Mouse (Mus musculus) embryonic facial prominence, embryonic 11.5 days (tissue): ENCODE results near the gene Folr1. TPM values are rescaled to one million over a fixed set of nuclear protein-coding genes. Genes with fewer than 3 reads are reported as not detected.
A peak's percentile ranks its signal among the peaks of the same experiment; 100 is the strongest.

Experiments
- ATAC-seq: fragments of 200-750 bp; cut with Nextera tagmentation; replicated peaks from 2 replicates; pipeline ENCODE4 v1.8.0; 2017; ENCODE audit warnings: low read depth; ENCODE audit not compliant: insufficient number of reproducible peaks, low FRiP score, low TSS enrichment
- DNase-seq: peaks from one replicate; pipeline ENCODE4 v3.0.0-alpha.2; 2015; ENCODE audit warnings: low spot score
- H3K27ac ChIP-seq: fragments of 300-500 bp; sonication (generic); replicated peaks from 2 replicates; pipeline ENCODE4 v1.5.1; 2014; ENCODE audit warnings: mild to moderate bottlenecking, low read depth, low read length, control low read depth
- H3K27me3 ChIP-seq: fragments of 300-500 bp; sonication (generic); 2 replicates; pipeline ENCODE4 v1.6.1; 2014; ENCODE audit warnings: mild to moderate bottlenecking, low read length, moderate library complexity, mixed read lengths; ENCODE audit not compliant: control insufficient read depth, insufficient read depth
- H3K36me3 ChIP-seq: fragments of 300-500 bp; sonication (generic); replicated peaks from 2 replicates; pipeline ENCODE4 v1.6.1; 2014; ENCODE audit warnings: low read depth, mild to moderate bottlenecking, low read length, moderate library complexity, mixed read lengths; ENCODE audit not compliant: control insufficient read depth, insufficient read depth
- H3K4me1 ChIP-seq: fragments of 300-500 bp; sonication (generic); 2 replicates; pipeline ENCODE4 v1.6.1; 2014; ENCODE audit warnings: low read length, mixed read lengths; ENCODE audit not compliant: control insufficient read depth, insufficient read depth
- H3K4me2 ChIP-seq: fragments of 300-500 bp; sonication (generic); 2 replicates; pipeline ENCODE4 v1.6.1; 2014; ENCODE audit warnings: low read depth, mild to moderate bottlenecking, control low read depth, low read length, moderate library complexity
- H3K4me3 ChIP-seq: fragments of 300-500 bp; sonication (generic); 2 replicates; pipeline ENCODE4 v1.5.1; 2014; ENCODE audit warnings: low read depth, low read length, control low read depth
- H3K9ac ChIP-seq: fragments of 300-500 bp; sonication (generic); replicated peaks from 2 replicates; pipeline ENCODE4 v1.6.1; 2014; ENCODE audit warnings: mild to moderate bottlenecking, control low read depth, low read length
- H3K9me3 ChIP-seq: fragments of 300-500 bp; sonication (generic); replicated peaks from 2 replicates; pipeline ENCODE4 v1.6.1; 2016; ENCODE audit warnings: mild to moderate bottlenecking, low read length, inconsistent platforms, mixed read lengths; ENCODE audit not compliant: control insufficient read depth
- WGBS: fragments of 180-500 bp; shearing (Covaris S2); extraction: QIAGEN DNeasy Blood & Tissue Kit; methylation state at CpG from one replicate; pipeline ENCODE4 v1.1.7; 2014; 5-methylcytosine and 5-hydroxymethylcytosine counted together
- polyA plus RNA-seq: library from polyadenylated mRNA; unstranded; fragments of >200 nt; fragmentation: Nextera tagmentation; extraction: Ambion mirVana; gene quantifications from 2 replicates; pipeline ENCODE4 v1.2.1, GENCODE M21; 2014

The Folr1 gene
- 0.91 and 4.9 TPM in 2 replicates for polyA plus RNA-seq

- no peaks in the 10 kb centered on the region for H3K9me3 ChIP-seq
- DNase-seq (no peak), ATAC-seq (no peak)
- no peak within 1 kb of the TSS for H3K4me2 ChIP-seq
- WGBS = 74% methylated on average over 2 of the region's 2 CpGs
- H3K27ac ChIP-seq = no peak within 1 kb of the TSS
- H3K4me3 ChIP-seq = no peak within 1 kb of the TSS
- H3K27me3 ChIP-seq = no peaks in the 10 kb centered on the region
- H3K4me1 ChIP-seq = no peaks in the 10 kb centered on the region
- H3K36me3 ChIP-seq = no peaks in the 10 kb centered on the region
- no peak within 1 kb of the TSS for H3K9ac ChIP-seq
These were observed at the start of gene Folr1 for GRCm38 (mm10) chr7:101870629-101871028. Gene Folr1, minus strand, starts transcription at chr7:101870788.

GRCm38 (mm10) chr7:101918071-101918470 lies 47.5 kb upstream of the Folr1 start:
- ATAC-seq (peak; percentile 88), DNase-seq (peak; percentile 80)
- no peaks in the 10 kb centered on the region for H3K27me3 ChIP-seq
- H3K4me1 ChIP-seq = no peaks in the 10 kb centered on the region
- H3K9ac ChIP-seq = no peak overlapping the region
- H3K4me3 ChIP-seq = no peak overlapping the region
- no peak overlapping the region for H3K27ac ChIP-seq
- H3K4me2 ChIP-seq = no peak overlapping the region
- WGBS = 14% methylated on average over 1 of the region's 1 CpGs
- H3K36me3 ChIP-seq = peaks cover under 1% of the 10 kb centered on the region; the same call in 1 of the 2 replicates
- no peaks in the 10 kb centered on the region for H3K9me3 ChIP-seq

DNA sequence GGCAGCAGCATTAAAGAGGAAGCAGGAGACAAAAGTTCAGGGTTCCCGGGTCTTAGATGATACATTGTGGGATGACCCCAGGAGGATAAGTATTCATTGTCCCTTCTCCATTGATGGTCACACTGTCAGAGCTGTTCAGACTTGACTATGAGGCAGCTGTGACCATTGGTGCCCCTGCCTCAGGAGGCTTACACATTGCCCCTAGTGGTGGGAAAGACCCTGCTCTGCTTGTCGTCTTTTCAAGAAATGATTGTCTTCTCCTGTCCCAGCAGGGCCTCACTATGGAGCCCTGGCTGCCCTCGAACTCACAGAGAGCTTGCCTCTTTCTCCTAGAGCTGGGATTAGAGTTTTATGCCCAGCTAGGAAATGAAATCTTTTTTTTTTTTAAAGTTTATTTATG lies 41.4 kb upstream of the Folr1 start:
- Histone ChIP-seq H3K4me3 (no peak overlapping the region), H3K9ac (no peak overlapping the region), H3K27me3 (no peaks in the 10 kb centered on the region), H3K27ac (no peak overlapping the region), H3K36me3 (peaks cover 6% of the 10 kb centered on the region), H3K4me1 (no peaks in the 10 kb centered on the region), H3K9me3 (no peaks in the 10 kb centered on the region), H3K4me2 (no peak overlapping the region)
- ATAC-seq = no peak
- DNase-seq = no peak
- 60% methylated on average over 3 of the region's 3 CpGs for WGBS

- Histone ChIP-seq H3K9me3 (no peaks in the 10 kb centered on the region), H3K27ac (no peak overlapping the region), H3K4me3 (no peak overlapping the region), H3K36me3 (peaks cover 6% of the 10 kb centered on the region), H3K4me2 (no peak overlapping the region), H3K9ac (no peak overlapping the region), H3K27me3 (no peaks in the 10 kb centered on the region), H3K4me1 (no peaks in the 10 kb centered on the region)
- ATAC-seq = no peak
- no peak for DNase-seq
- 94% methylated on average over 4 of the region's 4 CpGs for WGBS
These were observed 39.5 kb upstream of the Folr1 start for GRCm38 (mm10) chr7:101910138-101910537.

DNA sequence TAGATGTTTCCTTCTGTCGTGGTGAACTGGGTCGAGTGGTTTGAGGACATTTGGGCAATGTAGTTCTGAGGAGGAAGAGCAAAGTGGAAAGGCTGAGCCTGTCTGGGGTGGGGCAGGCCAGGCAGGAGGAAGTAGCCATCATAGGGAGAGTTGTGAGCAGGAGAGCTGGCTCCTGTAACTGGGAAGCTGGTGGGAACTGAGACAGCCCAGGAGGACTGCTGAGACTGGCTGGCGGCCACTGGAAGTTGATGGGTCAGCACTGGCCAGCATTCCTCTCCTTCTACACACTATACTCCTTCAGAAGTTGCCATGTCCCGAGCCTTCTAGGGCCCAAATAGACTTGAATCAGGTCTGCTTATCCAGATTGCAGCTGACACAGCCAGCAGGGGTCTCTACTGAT lies 37.8 kb upstream of the Folr1 start:
- Histone ChIP-seq H3K9me3 (no peaks in the 10 kb centered on the region), H3K4me3 (no peak overlapping the region), H3K27me3 (no peaks in the 10 kb centered on the region), H3K36me3 (peaks cover 6% of the 10 kb centered on the region), H3K9ac (peak overlapping the region; percentile 5; the same call in 1 of the 2 replicates), H3K4me1 (no peaks in the 10 kb centered on the region), H3K27ac (no peak overlapping the region), H3K4me2 (no peak overlapping the region)
- WGBS = 82% methylated on average over 4 of the region's 4 CpGs
- DNase-seq (no peak), ATAC-seq (no peak)

- 75% methylated on average over 8 of the region's 8 CpGs for WGBS
- Histone ChIP-seq H3K9me3 (no peaks in the 10 kb centered on the region), H3K4me2 (peak overlapping the region; percentile 60), H3K4me3 (peak overlapping the region; percentile 81), H3K36me3 (no peaks in the 10 kb centered on the region; the same call in none of the 2 replicates), H3K27me3 (no peaks in the 10 kb centered on the region), H3K4me1 (no peaks in the 10 kb centered on the region), H3K9ac (peak overlapping the region; percentile 94), H3K27ac (no peak overlapping the region)
- ATAC-seq (no peak), DNase-seq (no peak)
These were observed 36.1 kb upstream of the Folr1 start for GRCm38 (mm10) chr7:101906696-101907095.

DNA sequence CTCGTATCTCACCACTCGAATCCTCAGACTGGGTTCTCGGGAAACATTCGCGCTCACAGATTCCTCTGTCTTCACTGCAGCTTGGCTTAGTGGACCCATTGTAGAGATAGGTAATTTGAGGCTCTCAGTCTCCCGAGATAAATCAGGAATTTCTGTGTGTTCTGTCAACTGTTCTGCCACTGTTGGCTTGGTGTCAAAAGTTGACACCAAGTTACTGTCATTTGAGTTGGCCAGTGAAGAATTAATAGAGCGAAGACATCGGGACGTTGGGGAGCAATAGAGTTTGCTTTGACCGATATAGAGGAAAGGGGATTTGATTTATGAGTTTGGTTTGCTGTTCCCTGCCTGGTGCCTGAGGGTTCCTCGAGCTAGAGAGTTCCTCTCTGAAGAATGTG lies 35.7 kb upstream of the Folr1 start, which contains the start of gene Tomt:
Gene Tomt, minus strand, starts transcription at position 73 of the 395 bp plus-strand sequence.
- DNase-seq (no peak), ATAC-seq (no peak)
- WGBS = 19% methylated on average over 11 of the region's 11 CpGs
- Histone ChIP-seq H3K27ac (peak within 1 kb of the TSS; percentile 91), H3K4me1 (no peaks in the 10 kb centered on the region), H3K36me3 (no peaks in the 10 kb centered on the region; the same call in none of the 2 replicates), H3K9me3 (no peaks in the 10 kb centered on the region), H3K4me3 (peak within 1 kb of the TSS; percentile 81), H3K27me3 (no peaks in the 10 kb centered on the region), H3K9ac (peak within 1 kb of the TSS; percentile 94), H3K4me2 (peak within 1 kb of the TSS; percentile 60)

- Histone ChIP-seq H3K36me3 (no peaks in the 10 kb centered on the region; the same call in none of the 2 replicates), H3K4me3 (peak within 1 kb of the TSS; percentile 81), H3K9ac (peak within 1 kb of the TSS; percentile 94), H3K9me3 (no peaks in the 10 kb centered on the region), H3K4me2 (peak within 1 kb of the TSS; percentile 60), H3K4me1 (no peaks in the 10 kb centered on the region), H3K27me3 (no peaks in the 10 kb centered on the region), H3K27ac (peak within 1 kb of the TSS; percentile 91)
- ATAC-seq (peak; percentile 96), DNase-seq (peak; percentile 100)
- WGBS = under 1% methylated on average over 59 of the region's 61 CpGs
These were observed 35.1 kb upstream of the Folr1 start, which contains the start of gene Lamtor1 for GRCm38 (mm10) chr7:101905561-101906286. Gene Lamtor1, plus strand, starts transcription at chr7:101905904.
